Mouse (Mus musculus) thymus, postnatal 10 days (tissue): Measurements from ENCODE around the gene Tecpr1.
A peak's percentile ranks its signal among the peaks of the same experiment; 100 is the strongest.

Source experiments
- DNase-seq, 2 experiments: peaks; one replicate each; pipeline ENCODE4 v3.0.0; 2021; ENCODE audit warnings: low spot score in 2 of 2

Tecpr1 gene

GRCm38 (mm10) chr5:144251876-144252577 lies 28.6 kb upstream of the Tecpr1 start:
- no peak for DNase-seq

- DNase-seq: no peak
These were observed 26.5 kb upstream of the Tecpr1 start for GRCm38 (mm10) chr5:144249871-144250270.

GRCm38 (mm10) chr5:144247906-144248585 lies 24.6 kb upstream of the Tecpr1 start:
- no peak for DNase-seq

- DNase-seq: no peak
These were observed 23.9 kb upstream of the Tecpr1 start for GRCm38 (mm10) chr5:144247307-144247706.

GRCm38 (mm10) chr5:144246669-144247068 lies 23.3 kb upstream of the Tecpr1 start:
- no peak for DNase-seq

GRCm38 (mm10) chr5:144245592-144245991 lies 22.2 kb upstream of the Tecpr1 start:
- DNase-seq: no peak

GRCm38 (mm10) chr5:144243901-144244487 lies 20.6 kb upstream of the Tecpr1 start, which contains the start of gene Bri3:
Gene Bri3, plus strand, starts transcription at chr5:144244437.
- DNase-seq: no peak

GRCm38 (mm10) chr5:144238969-144239368 lies 15.6 kb upstream of the Tecpr1 start:
- DNase-seq: no peak

GRCm38 (mm10) chr5:144234714-144235113 lies 11.3 kb upstream of the Tecpr1 start:
- no peak for DNase-seq

GRCm38 (mm10) chr5:144234222-144234621 lies 10.8 kb upstream of the Tecpr1 start:
- DNase-seq: no peak

- no peak for DNase-seq
These were observed 9.1 kb upstream of the Tecpr1 start for GRCm38 (mm10) chr5:144232531-144232930.

- DNase-seq: no peak
These were observed 8.0 kb upstream of the Tecpr1 start for GRCm38 (mm10) chr5:144231410-144231809.

- DNase-seq: no peak
These were observed 6.8 kb upstream of the Tecpr1 start for GRCm38 (mm10) chr5:144230216-144230615.

- no peak for DNase-seq
These were observed 2.8 kb upstream of the Tecpr1 start for GRCm38 (mm10) chr5:144226220-144226619.

- no peak for DNase-seq
These were observed 743 bp upstream of the Tecpr1 start for GRCm38 (mm10) chr5:144223899-144224816.

GRCm38 (mm10) chr5:144222811-144223502 lies 458 bp downstream of the Tecpr1 start:
- DNase-seq: peak; percentile 38 to 39

- peak; percentile 53 to 60 for DNase-seq
These were observed 2.1 kb downstream of the Tecpr1 start for GRCm38 (mm10) chr5:144221305-144221704.

GRCm38 (mm10) chr5:144219936-144220335 lies 3.5 kb downstream of the Tecpr1 start:
- DNase-seq: no peak

- DNase-seq: no peak
These were observed 4.1 kb downstream of the Tecpr1 start for GRCm38 (mm10) chr5:144219306-144219705.

- no peak for DNase-seq
These were observed 5.4 kb downstream of the Tecpr1 start for GRCm38 (mm10) chr5:144218061-144218460.

- DNase-seq: no peak
These were observed 7.4 kb downstream of the Tecpr1 start for GRCm38 (mm10) chr5:144215992-144216391.
